Mouse (Mus musculus) lung, adult 2 months (tissue): ENCODE measurements at regions not wholly inside any gene's neighbourhood (a gene's known extent, or its start where the extent isn't known, plus 50 kb on each side); places are given as distances from the start of the nearest gene placed in this dataset.

Source experiments
- CTCF ChIP-seq: fragments of 200-500 bp; IDR thresholded peaks from 2 replicates; pipeline ENCODE4 v1.5.1; 2011; ENCODE audit warnings: mild to moderate bottlenecking, low read length, control low read depth; ENCODE audit not compliant: insufficient read depth
- POLR2A ChIP-seq: fragments of 200-500 bp; IDR thresholded peaks from 2 replicates; pipeline ENCODE4 v1.6.1; 2011; ENCODE audit warnings: low read depth, mild to moderate bottlenecking, control low read depth, low read length, borderline replicate concordance; ENCODE audit errors: extremely low read depth

- TF ChIP-seq CTCF = no peak
- TF ChIP-seq POLR2A = no peak
Measured at GRCm38 (mm10) chr13:99095006-99095405, 89.6 kb upstream of the Zfp366 start.
